Mouse (Mus musculus) small intestine, adult 2 months (tissue): ENCODE measurements around the gene Slc9a3r2.

ENCODE experiments used
- CTCF ChIP-seq: fragments of 200-500 bp; IDR thresholded peaks from 2 replicates; pipeline ENCODE4 v1.5.1; 2012; ENCODE audit warnings: low read depth, mild to moderate bottlenecking, control low read depth, inconsistent platforms, low read length, moderate library complexity, mixed read lengths; ENCODE audit not compliant: insufficient replicate concordance, insufficient read length; ENCODE audit errors: extremely low read depth
- POLR2A ChIP-seq: fragments of 200-500 bp; IDR thresholded peaks from 2 replicates; pipeline ENCODE4 v1.6.1; 2012; ENCODE audit warnings: low read depth, mild to moderate bottlenecking, control low read depth, inconsistent platforms, low read length, moderate library complexity

DNA sequence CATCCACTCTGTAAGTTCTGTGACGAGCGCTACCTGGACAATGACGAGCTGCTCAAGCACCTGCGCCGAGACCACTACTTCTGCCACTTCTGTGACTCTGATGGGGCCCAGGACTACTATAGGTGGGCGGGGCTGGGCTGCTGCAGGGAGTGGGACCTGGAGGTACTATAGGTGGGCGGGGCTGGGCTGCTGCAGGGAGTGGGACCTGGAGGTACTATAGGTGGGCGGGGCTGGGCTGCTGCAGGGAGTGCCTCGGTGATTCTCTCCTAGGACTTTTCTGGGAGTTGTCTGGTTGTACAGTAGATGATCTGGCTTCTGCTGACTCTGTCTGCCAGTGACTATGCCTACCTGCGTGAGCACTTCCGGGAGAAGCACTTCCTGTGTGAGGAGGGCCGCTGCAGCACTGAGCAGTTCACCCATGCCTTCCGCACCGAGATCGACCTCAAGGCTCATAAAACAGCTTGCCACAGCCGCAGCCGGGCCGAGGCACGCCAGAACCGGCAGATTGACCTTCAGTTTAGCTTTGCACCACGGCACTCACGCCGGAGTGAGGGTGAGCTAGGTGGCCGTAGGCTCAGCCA, 27.5 kb upstream of the Slc9a3r2 start:
- TF ChIP-seq POLR2A (no peak), CTCF (no peak)
